Mouse (Mus musculus) hindbrain, embryonic 12.5 days (tissue): Measurements from ENCODE around the gene Olfr39. TPM values are rescaled to one million over a fixed set of nuclear protein-coding genes. Genes with fewer than 3 reads are reported as not detected.
"Not testable (repeated sequence)": the region's sequence is repeated elsewhere in the genome, so short reads cannot be mapped to it uniquely, and the experiment has no call there.

Experiments used
- ATAC-seq: fragments of 200-750 bp; cut with Nextera tagmentation; 2 replicates; pipeline ENCODE4 v1.8.0; 2017; ENCODE audit warnings: moderate TSS enrichment; ENCODE audit not compliant: low FRiP score
- H3K27ac ChIP-seq: fragments of 300-500 bp; sonication (generic); 2 replicates; pipeline ENCODE4 v1.5.1; 2016; ENCODE audit warnings: mild to moderate bottlenecking
- H3K27me3 ChIP-seq: fragments of 300-500 bp; sonication (generic); 2 replicates; pipeline ENCODE4 v1.6.1; 2016; ENCODE audit warnings: mild to moderate bottlenecking
- H3K36me3 ChIP-seq: fragments of 300-500 bp; sonication (generic); 2 replicates; pipeline ENCODE4 v1.6.1; 2016; ENCODE audit warnings: mild to moderate bottlenecking
- H3K4me1 ChIP-seq: fragments of 300-500 bp; sonication (generic); 2 replicates; pipeline ENCODE4 v1.6.1; 2016
- H3K4me2 ChIP-seq: fragments of 300-500 bp; sonication (generic); replicated peaks from 2 replicates; pipeline ENCODE4 v1.6.1; 2016; ENCODE audit warnings: mild to moderate bottlenecking
- H3K4me3 ChIP-seq: fragments of 300-500 bp; sonication (generic); 2 replicates; pipeline ENCODE4 v1.5.1; 2016; ENCODE audit warnings: mild to moderate bottlenecking
- H3K9ac ChIP-seq: fragments of 300-500 bp; sonication (generic); 2 replicates; pipeline ENCODE4 v1.6.1; 2016; ENCODE audit warnings: mild to moderate bottlenecking, moderate library complexity
- H3K9me3 ChIP-seq: fragments of 300-500 bp; sonication (generic); replicated peaks from 2 replicates; pipeline ENCODE4 v1.6.1; 2016; ENCODE audit warnings: mild to moderate bottlenecking
- WGBS: fragments of 180-500 bp; shearing (Covaris S2); methylation state at CpG from one replicate; pipeline ENCODE4 v1.1.7; 2016; 5-methylcytosine and 5-hydroxymethylcytosine counted together
- polyA plus RNA-seq: library from polyadenylated mRNA; unstranded; fragments of >200 nt; fragmentation: Nextera tagmentation; extraction: Ambion mirVana; gene quantifications from 2 replicates; pipeline ENCODE4 v1.2.1, GENCODE M21; 2016

The Olfr39 gene
- polyA plus RNA-seq = not detected in 2 replicates

GRCm38 (mm10) chr9:20282051-20282450, at the start of gene Olfr39:
TSS of gene Olfr39 (plus strand) at chr9:20282351.
- H3K4me2 ChIP-seq = no peak within 1 kb of the TSS
- 81% methylated on average over 1 of the region's 1 CpGs for WGBS

GRCm38 (mm10) chr9:20236819-20237218, 45.3 kb upstream of the Olfr39 start, which contains the start of gene Olfr872:
TSS of gene Olfr872 (plus strand) at chr9:20237119.
- Histone ChIP-seq H3K36me3 (no peaks in the 10 kb centered on the region), H3K9me3 (peaks cover 4% of the 10 kb centered on the region), H3K4me1 (no peaks in the 10 kb centered on the region), H3K4me3 (no peak within 1 kb of the TSS), H3K27me3 (no peaks in the 10 kb centered on the region), H3K9ac (no peak within 1 kb of the TSS), H3K27ac (no peak within 1 kb of the TSS), H3K4me2 (no peak within 1 kb of the TSS)
- no peak for ATAC-seq

More at GRCm38 (mm10) chr9:20282051-20282450, at the start of gene Olfr39:
- Histone ChIP-seq H3K4me3 (no peak within 1 kb of the TSS), H3K9me3 (no peaks in the 10 kb centered on the region; the same call in 1 of the 2 replicates), H3K27ac (no peak within 1 kb of the TSS), H3K36me3 (no peaks in the 10 kb centered on the region), H3K27me3 (no peaks in the 10 kb centered on the region), H3K4me1 (no peaks in the 10 kb centered on the region), H3K9ac (no peak within 1 kb of the TSS)
- ATAC-seq = no peak

- Histone ChIP-seq H3K9me3 (peaks cover 4% of the 10 kb centered on the region), H3K9ac (no peak overlapping the region), H3K4me3 (no peak overlapping the region), H3K4me2 (no peak overlapping the region), H3K4me1 (no peaks in the 10 kb centered on the region), H3K27me3 (no peaks in the 10 kb centered on the region), H3K36me3 (no peaks in the 10 kb centered on the region), H3K27ac (no peak overlapping the region)
- no peak for ATAC-seq
- 80% methylated on average over 2 of the region's 2 CpGs for WGBS
Observed at GRCm38 (mm10) chr9:20237378-20237777, 44.8 kb upstream of the Olfr39 start.

GRCm38 (mm10) chr9:20295562-20295961, 13.4 kb downstream of the Olfr39 start:
- H3K9me3 ChIP-seq, H3K27ac ChIP-seq, ATAC-seq, H3K9ac ChIP-seq, H3K4me1 ChIP-seq, H3K4me3 ChIP-seq, H3K4me2 ChIP-seq, H3K36me3 ChIP-seq, H3K27me3 ChIP-seq: not testable (repeated sequence)
- WGBS = 81% methylated on average over 5 of the region's 5 CpGs

- H3K4me1 ChIP-seq = no peaks in the 10 kb centered on the region
- H3K4me2 ChIP-seq = no peak within 1 kb of the TSS
- no peak within 1 kb of the TSS for H3K27ac ChIP-seq
- no peak for ATAC-seq
- peaks cover 6% of the 10 kb centered on the region for H3K9me3 ChIP-seq
- WGBS = 96% methylated on average over 1 of the region's 1 CpGs
- no peaks in the 10 kb centered on the region for H3K36me3 ChIP-seq
- no peak within 1 kb of the TSS for H3K9ac ChIP-seq
- no peaks in the 10 kb centered on the region for H3K27me3 ChIP-seq
- no peak within 1 kb of the TSS for H3K4me3 ChIP-seq
Observed at GRCm38 (mm10) chr9:20298232-20298631, 16.1 kb downstream of the Olfr39 start, which contains the start of gene Olfr873. TSS of gene Olfr873 (plus strand) at chr9:20298532.

- Histone ChIP-seq H3K36me3 (no peaks in the 10 kb centered on the region), H3K4me1 (no peaks in the 10 kb centered on the region), H3K9me3 (0 out of 2 replicates have a peak, but pooled peaks cover 3% of the 10 kb centered on the region), H3K9ac (no peak within 1 kb of the TSS), H3K4me3 (no peak within 1 kb of the TSS), H3K4me2 (no peak within 1 kb of the TSS), H3K27me3 (no peaks in the 10 kb centered on the region), H3K27ac (no peak within 1 kb of the TSS)
- ATAC-seq = no peak
Observed at GRCm38 (mm10) chr9:20335994-20336393, 53.8 kb downstream of the Olfr39 start, which contains the start of gene Olfr18. TSS of gene Olfr18 (minus strand) at chr9:20336094.

Other genes with a start within 250 kb of the Olfr39 start
- not detected in 2 replicates for gene Olfr867, start 224.8 kb upstream of the Olfr39 start, polyA plus RNA-seq
- not detected in 2 replicates for gene Olfr868, start 183.7 kb upstream of the Olfr39 start, polyA plus RNA-seq
- not detected in 2 replicates for gene Olfr869, start 153.3 kb upstream of the Olfr39 start, polyA plus RNA-seq
- gene Olfr870, start 108.3 kb upstream of the Olfr39 start, polyA plus RNA-seq = not detected in 2 replicates
- not detected in 2 replicates for gene Olfr871, start 70.1 kb upstream of the Olfr39 start, polyA plus RNA-seq
- gene Olfr872, start 45.2 kb upstream of the Olfr39 start, polyA plus RNA-seq = not detected in 2 replicates
- not detected in 2 replicates for gene Olfr873, start 16.2 kb downstream of the Olfr39 start, polyA plus RNA-seq
- gene Olfr18, start 53.7 kb downstream of the Olfr39 start, polyA plus RNA-seq = not detected in 2 replicates
- gene Zfp560, start 102.8 kb downstream of the Olfr39 start, polyA plus RNA-seq = 35.5 and 39.8 TPM in 2 replicates
- gene Zfp26, start 177.8 kb downstream of the Olfr39 start, polyA plus RNA-seq = 31.2 and 33.6 TPM in 2 replicates
- 29.7 and 30.6 TPM in 2 replicates for gene Zfp426, start 210.4 kb downstream of the Olfr39 start, polyA plus RNA-seq
- 151 and 155 TPM in 2 replicates for gene Zfp266, start 239.1 kb downstream of the Olfr39 start, polyA plus RNA-seq